Mouse (Mus musculus) limb, embryonic 13.5 days (tissue): Measurements from ENCODE around the gene Defa30. TPM values are rescaled to one million over a fixed set of nuclear protein-coding genes. Genes with fewer than 3 reads are reported as not detected.
"Not testable (repeated sequence)": the region's sequence is repeated elsewhere in the genome, so short reads cannot be mapped to it uniquely, and the experiment has no call there.

Experiments
- ATAC-seq: fragments of 200-750 bp; cut with Nextera tagmentation; 2 replicates; pipeline ENCODE4 v1.8.0; 2017; ENCODE audit warnings: low read depth, moderate number of reproducible peaks, moderate TSS enrichment; ENCODE audit not compliant: low FRiP score
- H3K27ac ChIP-seq: fragments of 300-500 bp; sonication (generic); 2 replicates; pipeline ENCODE4 v1.5.1; 2015; ENCODE audit warnings: inconsistent platforms, mild to moderate bottlenecking, moderate library complexity
- H3K27me3 ChIP-seq: fragments of 300-500 bp; sonication (generic); 2 replicates; pipeline ENCODE4 v1.6.1; 2015; ENCODE audit warnings: mild to moderate bottlenecking, inconsistent platforms
- H3K36me3 ChIP-seq: fragments of 300-500 bp; sonication (generic); 2 replicates; pipeline ENCODE4 v1.6.1; 2015; ENCODE audit warnings: inconsistent platforms, mild to moderate bottlenecking, moderate library complexity
- H3K4me1 ChIP-seq: fragments of 300-500 bp; sonication (generic); 2 replicates; pipeline ENCODE4 v1.6.1; 2015; ENCODE audit warnings: inconsistent platforms
- H3K4me2 ChIP-seq: fragments of 300-500 bp; sonication (generic); replicated peaks from 2 replicates; pipeline ENCODE4 v1.6.1; 2015; ENCODE audit warnings: inconsistent platforms, mild to moderate bottlenecking, moderate library complexity
- H3K4me3 ChIP-seq: fragments of 300-500 bp; sonication (generic); 2 replicates; pipeline ENCODE4 v1.5.1; 2015; ENCODE audit warnings: moderate library complexity, mild to moderate bottlenecking, inconsistent platforms
- H3K9ac ChIP-seq: fragments of 300-500 bp; sonication (generic); 2 replicates; pipeline ENCODE4 v1.6.1; 2015; ENCODE audit warnings: mild to moderate bottlenecking, inconsistent platforms
- H3K9me3 ChIP-seq: fragments of 300-500 bp; sonication (generic); 2 replicates; pipeline ENCODE4 v1.6.1; 2016; ENCODE audit warnings: inconsistent platforms
- WGBS: fragments of 180-500 bp; shearing (Covaris S2); methylation state at CpG from one replicate; pipeline ENCODE4 v1.1.7; 2015; 5-methylcytosine and 5-hydroxymethylcytosine counted together
- polyA plus RNA-seq: library from polyadenylated mRNA; unstranded; fragments of >200 nt; fragmentation: Nextera tagmentation; extraction: Ambion mirVana; gene quantifications from 2 replicates; pipeline ENCODE4 v1.2.1, GENCODE M21; 2015

Gene Defa30
- not detected in 2 replicates for polyA plus RNA-seq

DNA sequence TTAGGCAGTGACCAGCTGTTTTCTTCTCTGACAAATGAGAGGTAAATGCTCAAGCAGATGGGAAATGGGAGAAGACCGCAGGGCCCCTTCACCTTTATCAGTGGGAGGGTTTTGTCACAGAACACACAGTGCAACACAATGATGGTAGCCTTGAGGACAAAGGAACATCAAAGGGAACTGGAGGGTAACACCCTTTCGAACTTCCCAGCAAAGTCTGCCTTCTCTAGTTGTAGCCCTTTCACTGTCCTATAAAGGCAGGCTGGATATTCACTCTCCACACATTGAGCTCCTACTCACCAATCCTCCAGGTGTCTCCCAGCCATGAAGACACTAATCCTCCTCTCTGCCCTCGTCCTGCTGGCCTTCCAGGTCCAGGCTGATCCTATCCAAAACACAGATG lies at the start of gene Defa30:
Defa30 (plus strand) TSS at position 301 of the 400 bp plus-strand sequence.
- H3K27ac ChIP-seq, H3K27me3 ChIP-seq, ATAC-seq, H3K36me3 ChIP-seq, H3K9ac ChIP-seq, H3K4me3 ChIP-seq, H3K4me2 ChIP-seq, H3K4me1 ChIP-seq: not testable (repeated sequence)
- peaks cover 11% of the 10 kb centered on the region; the same call in 1 of the 2 replicates for H3K9me3 ChIP-seq
- 63% methylated on average over 3 of the region's 3 CpGs for WGBS

GRCm38 (mm10) chr8:21093106-21093505 lies 41.3 kb upstream of the Defa30 start:
- Histone ChIP-seq H3K27me3 (no peaks in the 10 kb centered on the region), H3K9ac (no peak overlapping the region), H3K4me2 (no peak overlapping the region), H3K27ac (no peak overlapping the region), H3K4me1 (no peaks in the 10 kb centered on the region), H3K36me3 (no peaks in the 10 kb centered on the region), H3K4me3 (no peak overlapping the region), H3K9me3 (peaks cover 4% of the 10 kb centered on the region; the same call in 1 of the 2 replicates)
- 44% methylated on average over 4 of the region's 4 CpGs for WGBS
- no peak for ATAC-seq

DNA sequence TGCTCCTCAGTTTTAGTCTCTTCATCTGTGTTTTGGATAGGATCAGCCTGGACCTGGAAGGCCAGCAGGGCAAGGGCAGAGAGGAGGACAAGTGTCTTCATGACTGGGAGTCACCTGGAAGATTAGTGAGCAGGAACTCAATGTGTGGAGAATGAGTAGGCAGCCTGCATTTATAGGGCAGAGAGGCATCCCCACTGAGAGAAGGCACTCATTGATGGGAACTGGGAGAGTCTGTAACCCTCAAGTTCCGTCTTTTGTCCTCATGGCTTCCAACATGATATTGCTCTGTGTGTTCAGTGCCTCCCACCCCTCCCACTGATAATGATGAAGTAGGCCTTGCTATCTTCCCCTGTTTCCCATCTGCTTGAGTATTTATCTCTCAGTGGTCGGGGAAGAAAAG lies 38.5 kb upstream of the Defa30 start, which contains the start of gene Gm14851:
Gm14851 (minus strand) TSS at position 101 of the 400 bp plus-strand sequence.
- not testable (repeated sequence) for H3K27ac ChIP-seq, H3K27me3 ChIP-seq, H3K4me2 ChIP-seq, H3K4me1 ChIP-seq, H3K4me3 ChIP-seq, H3K36me3 ChIP-seq, H3K9ac ChIP-seq, H3K9me3 ChIP-seq, ATAC-seq
- 100% methylated on average over 1 of the region's 2 CpGs for WGBS

- H3K27me3 ChIP-seq, H3K4me1 ChIP-seq, H3K4me2 ChIP-seq, ATAC-seq, H3K27ac ChIP-seq, H3K4me3 ChIP-seq, H3K9me3 ChIP-seq, H3K36me3 ChIP-seq, H3K9ac ChIP-seq: not testable (repeated sequence)
- WGBS, result no CpG with 5 or more reads among the region's 1 CpGs
These were observed 27.5 kb downstream of the Defa30 start, which contains the start of gene Defa22 for GRCm38 (mm10) chr8:21161977-21162376. TSS of gene Defa22 (plus strand) at chr8:21162277.

Other genes starting within 250 kb of the Defa30 start
- not detected in 2 replicates for gene Defb33, start 242.0 kb upstream of the Defa30 start, polyA plus RNA-seq
- gene Gm15056, start 232.0 kb upstream of the Defa30 start, polyA plus RNA-seq, result not detected in 2 replicates
- not detected in 2 replicates for gene Gm6040, start 212.6 kb upstream of the Defa30 start, polyA plus RNA-seq
- gene AY761185, start 189.9 kb upstream of the Defa30 start, polyA plus RNA-seq, result not detected in 2 replicates
- gene Defa21, start 109.1 kb upstream of the Defa30 start, polyA plus RNA-seq, result not detected in 2 replicates
- gene Defa23, start 79.6 kb upstream of the Defa30 start, polyA plus RNA-seq, result not detected in 2 replicates
- gene Defa35, start 69.6 kb upstream of the Defa30 start, polyA plus RNA-seq, result not detected in 2 replicates
- gene Defa25, start 50.2 kb upstream of the Defa30 start, polyA plus RNA-seq, result not detected in 2 replicates
- gene Gm14851, start 38.6 kb upstream of the Defa30 start, polyA plus RNA-seq, result not detected in 2 replicates
- gene Defa22, start 27.6 kb downstream of the Defa30 start, polyA plus RNA-seq, result not detected in 2 replicates
- not detected in 2 replicates for gene Defa31, start 57.0 kb downstream of the Defa30 start, polyA plus RNA-seq
- not detected in 2 replicates for gene Gm15293, start 66.9 kb downstream of the Defa30 start, polyA plus RNA-seq
- not detected in 2 replicates for gene Gm15292, start 115.1 kb downstream of the Defa30 start, polyA plus RNA-seq
- not detected in 2 replicates for gene Defa27, start 180.9 kb downstream of the Defa30 start, polyA plus RNA-seq
- not detected in 2 replicates for gene Defa29, start 192.4 kb downstream of the Defa30 start, polyA plus RNA-seq
- not detected in 2 replicates for gene Defa2, start 243.9 kb downstream of the Defa30 start, polyA plus RNA-seq